ENCODE assay signal across 7 mouse cellular contexts in the genomic region with DNA sequence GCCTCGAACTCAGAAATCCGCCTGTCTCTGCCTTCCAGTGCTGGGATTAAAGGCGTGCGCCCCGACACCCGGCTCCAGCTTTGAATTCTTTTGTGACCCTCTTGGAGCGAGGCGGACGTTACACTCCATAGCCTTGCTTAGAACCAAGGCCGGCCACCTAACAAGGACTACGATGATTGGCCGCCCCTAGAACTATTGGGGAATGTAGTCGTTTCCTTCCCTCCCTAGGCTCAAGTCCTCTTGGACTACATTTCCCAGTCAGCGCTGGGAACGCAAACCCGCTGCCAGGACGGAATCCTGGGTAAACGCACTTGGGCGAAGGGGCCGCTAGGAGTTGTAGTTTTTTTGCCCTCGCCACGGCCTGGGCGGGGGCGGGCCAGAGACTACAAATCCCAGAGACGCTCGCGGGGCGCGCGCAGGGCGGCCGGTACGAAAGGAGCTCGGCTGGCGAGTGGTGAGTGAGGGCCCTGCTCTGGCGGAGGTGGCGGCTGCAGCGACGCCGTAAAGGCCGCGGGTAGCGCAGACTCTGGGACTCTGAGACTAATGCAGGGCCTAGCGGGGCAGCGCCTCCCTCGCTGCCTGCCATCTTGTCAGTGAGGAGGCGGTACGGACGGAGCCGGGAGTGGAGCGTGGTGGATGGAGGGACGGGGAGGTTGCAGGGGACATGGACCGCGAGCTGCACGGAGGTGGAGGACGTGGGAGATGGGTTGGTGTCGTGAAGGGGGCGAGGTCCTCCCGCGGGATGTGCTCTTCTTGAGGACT. TPM values are rescaled to one million over a fixed set of nuclear protein-coding genes. Genes with fewer than 3 reads are reported as not detected.
DNase-seq lines count a peak whose midpoint lies in the region; ATAC-seq lines count a peak whose summit lies in the region.

TSS of gene 9430015G10Rik (plus strand) at position 413 of the 762 bp plus-strand sequence.

- H3K27me3 ChIP-seq in intestine, embryonic 15.5 days (replicated peaks) = no peaks in the 10 kb centered on the region
- no peaks in the 10 kb centered on the region for H3K27me3 ChIP-seq in midbrain, embryonic 10.5 days (ENCODE audit: low read depth, poor library complexity, severe bottlenecking)

- H3K27ac ChIP-seq in intestine, embryonic 15.5 days = peak within 1 kb of the TSS; percentile 93
- H3K27ac ChIP-seq in midbrain, embryonic 10.5 days (replicated peaks) = peak within 1 kb of the TSS; percentile 92

- H3K4me1 ChIP-seq in intestine, embryonic 15.5 days (replicated peaks) = no peaks in the 10 kb centered on the region
- peaks cover 11% of the 10 kb centered on the region for H3K4me1 ChIP-seq in midbrain, embryonic 10.5 days

- peak within 1 kb of the TSS; percentile 74 for H3K4me2 ChIP-seq in intestine, embryonic 15.5 days (replicated peaks)

- H3K9me3 ChIP-seq in intestine, embryonic 15.5 days = no peaks in the 10 kb centered on the region
- H3K9me3 ChIP-seq in midbrain, embryonic 10.5 days (replicated peaks) = no peaks in the 10 kb centered on the region

- under 1% methylated on average over 60 of the region's 60 CpGs for WGBS in intestine, embryonic 15.5 days
- WGBS in midbrain, embryonic 10.5 days = under 1% methylated on average over 60 of the region's 60 CpGs

- peak within 1 kb of the TSS; percentile 93 for H3K4me3 ChIP-seq in intestine, embryonic 15.5 days (replicated peaks)
- peak within 1 kb of the TSS; percentile 85 for H3K4me3 ChIP-seq in midbrain, embryonic 10.5 days

- intact Hi-C loops in gastrocnemius, postnatal 36 days (cut with DNase I) = loop anchor here (5.0 kb wide), 1 partner anchor 83 kb away; no protein-coding TSS in a partner anchor
- intact Hi-C loops in left cerebral cortex, postnatal 25 days (cut with DNase I) = loop anchor here (1.0 kb wide), 1 partner anchor 116 kb away; no protein-coding TSS in a partner anchor

- peak within 1 kb of the TSS; percentile 90 for H3K9ac ChIP-seq in intestine, embryonic 15.5 days

- H3K36me3 ChIP-seq in intestine, embryonic 15.5 days = no peaks in the 10 kb centered on the region
- H3K36me3 ChIP-seq in midbrain, embryonic 10.5 days = peaks cover 16% of the 10 kb centered on the region

- peak; percentile 98 for ATAC-seq in intestine, embryonic 15.5 days

- DNase-seq in adrenal gland, adult 2 months = peak; percentile 99
- peak; percentile 99 for DNase-seq in embryo, embryonic 11.5 days (ENCODE audit: low read depth, low spot score)
- peak; percentile 92 to 97 for DNase-seq in gastrocnemius, postnatal 36 days
- peak; percentile 98 to 99 for DNase-seq in left cerebral cortex, postnatal 25 days (ENCODE audit: low spot score in 2 of 2)
- DNase-seq in midbrain, embryonic 10.5 days (ENCODE audit: low spot score) = peak; percentile 99
- peak; percentile 96 for DNase-seq in right cerebral cortex, postnatal 4 days

RNA-seq across cellular contexts. Expression of gene 9430015G10Rik, which starts in this region (rescaled TPM):
- 1 to 10 TPM; 5.7 to 9.6 TPM for total RNA-seq in adrenal gland, adult 2 months (2021)
- polyA plus RNA-seq in adrenal gland, adult 2 months (2012; rRNA removed) = 14.6 and 15.6 TPM in 2 replicates
- total RNA-seq in gastrocnemius, postnatal 36 days (2021) = 1 to 10 TPM; 3.1 to 4.7 TPM
- polyA plus RNA-seq in intestine, embryonic 15.5 days (2015; fragmentation: Nextera tagmentation; extraction: Ambion mirVana) = 22.2 and 22.8 TPM in 2 replicates
- 10 to 100 TPM; 28.6 to 29.4 TPM for total RNA-seq in left cerebral cortex, postnatal 25 days (2021)
- 75.3 and 76.5 TPM in 2 replicates for polyA plus RNA-seq in midbrain, embryonic 10.5 days (2016; fragmentation: Nextera tagmentation; extraction: Ambion mirVana)

Comparison
In these comparisons a context has a peak if more than half of its experiments do, and no peak if none do; other contexts are left out.
1. Peak in every context shown above with its lines: DNase-seq, ATAC-seq, H3K4me3 ChIP-seq and H3K27ac ChIP-seq.